Mouse (Mus musculus) midbrain, embryonic 16.5 days (tissue): ENCODE data around the gene Fbxw7. TPM values are rescaled to one million over a fixed set of nuclear protein-coding genes. Genes with fewer than 3 reads are reported as not detected.

ENCODE experiments used
- ATAC-seq: fragments of 200-750 bp; cut with Nextera tagmentation; 2 replicates; pipeline ENCODE4 v1.8.0; 2017; ENCODE audit warnings: moderate TSS enrichment
- H3K27ac ChIP-seq: fragments of 300-500 bp; sonication (generic); 2 replicates; pipeline ENCODE4 v1.5.1; 2014; ENCODE audit warnings: mild to moderate bottlenecking, low read length, mixed read lengths
- H3K27me3 ChIP-seq: fragments of 300-500 bp; sonication (generic); 2 replicates; pipeline ENCODE4 v1.6.1; 2014; ENCODE audit warnings: low read depth, low read length, mixed read lengths; ENCODE audit not compliant: control insufficient read depth, insufficient read depth
- H3K36me3 ChIP-seq: fragments of 300-500 bp; sonication (generic); 2 replicates; pipeline ENCODE4 v1.6.1; 2014; ENCODE audit warnings: mild to moderate bottlenecking, low read length, moderate library complexity, mixed read lengths; ENCODE audit not compliant: control insufficient read depth, insufficient read depth
- H3K4me1 ChIP-seq: fragments of 300-500 bp; sonication (generic); 2 replicates; pipeline ENCODE4 v1.6.1; 2014; ENCODE audit warnings: mild to moderate bottlenecking, low read length, mixed read lengths; ENCODE audit not compliant: control insufficient read depth, insufficient read depth
- H3K4me2 ChIP-seq: fragments of 300-500 bp; sonication (generic); 2 replicates; pipeline ENCODE4 v1.6.1; 2014; ENCODE audit warnings: mild to moderate bottlenecking, low read length, mixed read lengths
- H3K4me3 ChIP-seq: fragments of 300-500 bp; sonication (generic); 2 replicates; pipeline ENCODE4 v1.5.1; 2014; ENCODE audit warnings: low read depth, mild to moderate bottlenecking, low read length, moderate library complexity, mixed read lengths
- H3K9ac ChIP-seq: fragments of 300-500 bp; sonication (generic); 2 replicates; pipeline ENCODE4 v1.6.1; 2014; ENCODE audit warnings: low read depth, low read length, mixed read lengths
- H3K9me3 ChIP-seq: fragments of 300-500 bp; sonication (generic); replicated peaks from 2 replicates; pipeline ENCODE4 v1.6.1; 2014; ENCODE audit warnings: mild to moderate bottlenecking, low read length, mixed read lengths; ENCODE audit not compliant: control insufficient read depth, poor library complexity, severe bottlenecking
- WGBS: fragments of 180-500 bp; shearing (Covaris S2); extraction: QIAGEN DNeasy Blood & Tissue Kit; methylation state at CpG from one replicate; pipeline ENCODE4 v1.1.7; 2014; 5-methylcytosine and 5-hydroxymethylcytosine counted together
- polyA plus RNA-seq: library from polyadenylated mRNA; unstranded; fragments of >200 nt; fragmentation: Nextera tagmentation; extraction: Ambion mirVana; gene quantifications from 2 replicates; pipeline ENCODE4 v1.2.1, GENCODE M21; 2015

The Fbxw7 gene
- polyA plus RNA-seq, 1 experiment from 2014 or later, result 28.5 TPM

DNA sequence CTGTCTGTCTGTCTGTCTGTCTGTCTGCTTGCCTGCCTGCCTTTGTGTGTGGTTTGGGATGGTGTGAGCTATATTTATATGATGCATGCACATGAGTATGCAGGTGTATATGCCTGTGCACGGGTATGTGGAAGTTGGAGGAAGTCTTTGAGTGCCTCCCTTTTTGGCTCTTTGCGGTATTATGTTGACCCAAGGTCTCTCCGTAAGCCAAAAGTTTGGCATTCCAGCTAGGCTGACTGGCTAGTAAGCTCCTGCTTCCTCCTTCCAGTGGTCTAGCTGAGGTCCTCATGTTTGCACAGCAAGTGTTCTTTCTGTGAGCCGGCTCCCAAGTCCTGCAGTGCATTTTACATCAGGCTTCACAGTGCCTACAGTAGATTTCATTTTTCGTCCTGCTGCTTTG lies 24.4 kb downstream of the Fbxw7 start:
- Histone ChIP-seq H3K27me3 (no peaks in the 10 kb centered on the region), H3K4me2 (no peak overlapping the region), H3K4me1 (no peaks in the 10 kb centered on the region), H3K36me3 (no peaks in the 10 kb centered on the region), H3K4me3 (no peak overlapping the region), H3K9ac (no peak overlapping the region), H3K9me3 (no peaks in the 10 kb centered on the region), H3K27ac (no peak overlapping the region)
- WGBS, result 86% methylated on average over 5 of the region's 5 CpGs
- no peak for ATAC-seq

DNA sequence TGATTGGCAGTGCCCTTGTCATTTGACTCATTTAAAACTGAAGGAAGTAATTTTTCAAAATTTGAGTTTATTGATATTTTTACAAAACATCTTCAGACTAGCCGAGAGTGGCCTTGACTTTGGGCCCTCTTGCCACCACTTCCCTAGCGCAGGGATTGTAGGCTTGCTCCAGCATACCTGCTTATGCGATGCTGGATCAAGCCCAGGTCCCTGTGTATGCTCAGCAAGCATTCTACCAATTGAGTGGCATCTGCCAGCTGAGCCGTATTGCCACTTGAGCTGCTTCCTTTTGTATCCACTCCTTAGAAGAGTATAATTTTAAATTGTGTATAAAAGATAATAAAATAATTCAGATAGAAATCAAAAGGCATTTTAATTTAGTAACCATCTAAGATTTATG lies 26.2 kb downstream of the Fbxw7 start:
- Histone ChIP-seq H3K4me1 (no peaks in the 10 kb centered on the region), H3K4me2 (no peak overlapping the region), H3K9me3 (no peaks in the 10 kb centered on the region), H3K4me3 (no peak overlapping the region), H3K27me3 (no peaks in the 10 kb centered on the region), H3K36me3 (no peaks in the 10 kb centered on the region), H3K9ac (no peak overlapping the region), H3K27ac (no peak overlapping the region)
- ATAC-seq, result no peak
- WGBS, result 88% methylated on average over 4 of the region's 4 CpGs

DNA sequence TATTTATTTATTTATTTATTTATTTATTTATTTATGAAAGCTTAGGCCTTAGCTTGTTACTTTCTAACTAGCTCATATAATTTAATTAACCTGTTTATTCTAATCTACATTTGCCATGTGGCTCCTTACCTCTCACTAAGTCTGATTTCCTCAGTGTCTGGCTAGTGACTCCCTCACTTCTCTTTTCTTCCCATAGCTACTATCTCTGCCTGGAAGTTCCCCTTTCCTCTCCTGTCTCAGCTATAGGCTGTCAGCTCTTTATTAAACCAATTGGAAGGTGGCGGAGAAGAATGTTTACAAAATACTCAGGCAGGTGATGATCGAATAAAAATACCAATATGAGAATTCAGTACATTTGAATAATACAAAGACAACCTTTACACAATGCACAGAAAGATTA lies 27.7 kb downstream of the Fbxw7 start:
- Histone ChIP-seq H3K9ac (no peak overlapping the region), H3K4me1 (no peaks in the 10 kb centered on the region), H3K36me3 (no peaks in the 10 kb centered on the region), H3K27me3 (no peaks in the 10 kb centered on the region), H3K4me2 (no peak overlapping the region), H3K4me3 (no peak overlapping the region), H3K9me3 (no peaks in the 10 kb centered on the region), H3K27ac (no peak overlapping the region)
- WGBS, result 94% methylated on average over 2 of the region's 2 CpGs
- ATAC-seq, result no peak

DNA sequence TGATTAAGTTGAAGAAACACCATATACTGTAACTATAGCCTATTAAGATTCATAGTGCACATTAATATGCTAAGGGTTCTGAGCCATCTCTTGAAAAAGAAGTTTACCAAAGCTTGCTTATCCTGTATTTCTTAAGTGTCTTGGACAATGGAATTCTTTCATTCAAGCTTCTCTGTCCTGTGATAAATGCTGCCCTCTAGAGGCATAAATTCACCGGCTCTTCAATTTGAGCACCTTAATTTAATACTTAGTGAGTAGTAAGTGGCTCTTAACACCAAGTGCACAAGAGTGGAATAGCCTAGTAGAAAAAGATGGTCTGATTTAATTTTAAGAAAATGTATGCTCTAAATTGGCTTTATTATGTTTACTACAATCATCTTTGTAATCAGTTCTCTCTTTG lies 28.5 kb downstream of the Fbxw7 start:
- no peaks in the 10 kb centered on the region for H3K4me1 ChIP-seq
- H3K36me3 ChIP-seq, result no peaks in the 10 kb centered on the region
- no peak overlapping the region for H3K4me2 ChIP-seq
- no peak for ATAC-seq
- H3K27ac ChIP-seq, result no peak overlapping the region
- no peaks in the 10 kb centered on the region for H3K27me3 ChIP-seq
- no peak overlapping the region for H3K9ac ChIP-seq
- 32% methylated on average over 1 of the region's 1 CpGs for WGBS
- no peak overlapping the region for H3K4me3 ChIP-seq
- H3K9me3 ChIP-seq, result no peaks in the 10 kb centered on the region

DNA sequence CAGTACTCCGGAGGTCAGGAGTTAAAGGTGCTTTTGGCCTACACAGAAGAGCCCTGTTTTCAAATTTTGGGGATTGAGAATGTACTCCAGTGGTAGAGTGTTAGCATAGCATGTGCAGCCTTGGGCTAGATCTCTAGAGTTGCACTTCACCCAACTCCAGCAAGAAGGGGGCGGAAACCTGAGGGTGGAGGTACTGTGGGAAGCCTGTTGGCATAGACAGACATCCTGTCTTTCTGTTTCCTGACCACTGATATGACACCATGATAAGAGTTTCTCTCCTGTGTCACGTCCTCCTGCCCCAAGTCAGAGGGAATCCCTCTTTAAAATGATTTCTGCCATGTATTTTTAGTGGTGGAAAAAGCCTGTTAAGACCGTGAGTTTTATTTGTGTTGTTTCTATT lies 33.7 kb downstream of the Fbxw7 start:
- Histone ChIP-seq H3K27ac (no peak overlapping the region), H3K27me3 (no peaks in the 10 kb centered on the region), H3K4me3 (no peak overlapping the region), H3K4me1 (no peaks in the 10 kb centered on the region), H3K4me2 (no peak overlapping the region), H3K9ac (no peak overlapping the region), H3K9me3 (no peaks in the 10 kb centered on the region), H3K36me3 (no peaks in the 10 kb centered on the region)
- no peak for ATAC-seq
- WGBS, result 88% methylated on average over 4 of the region's 4 CpGs

DNA sequence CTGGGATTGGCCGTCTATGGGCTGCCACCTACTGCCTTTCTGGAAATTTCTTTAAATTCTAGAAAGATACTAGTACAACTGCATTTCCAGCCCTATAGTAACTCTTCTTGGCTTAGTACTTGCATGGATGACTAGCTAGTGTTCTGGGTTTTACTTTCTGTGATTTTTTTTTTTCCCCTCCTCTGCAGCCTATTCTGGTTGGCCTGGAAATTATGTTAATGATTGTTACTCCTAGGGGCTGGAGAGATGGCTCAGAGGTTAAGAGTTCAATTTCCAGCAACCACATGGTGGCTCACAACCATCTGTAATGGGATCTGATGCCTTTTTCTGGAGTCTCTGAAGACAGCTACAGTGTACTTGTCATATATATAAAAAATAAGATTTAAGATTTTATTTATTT lies 35.4 kb downstream of the Fbxw7 start:
- H3K9ac ChIP-seq, result no peak overlapping the region
- 92% methylated on average over 1 of the region's 1 CpGs for WGBS
- no peaks in the 10 kb centered on the region for H3K36me3 ChIP-seq
- no peaks in the 10 kb centered on the region for H3K4me1 ChIP-seq
- H3K9me3 ChIP-seq, result no peaks in the 10 kb centered on the region
- no peak for ATAC-seq
- no peak overlapping the region for H3K4me2 ChIP-seq
- no peak overlapping the region for H3K4me3 ChIP-seq
- no peak overlapping the region for H3K27ac ChIP-seq
- H3K27me3 ChIP-seq, result no peaks in the 10 kb centered on the region

DNA sequence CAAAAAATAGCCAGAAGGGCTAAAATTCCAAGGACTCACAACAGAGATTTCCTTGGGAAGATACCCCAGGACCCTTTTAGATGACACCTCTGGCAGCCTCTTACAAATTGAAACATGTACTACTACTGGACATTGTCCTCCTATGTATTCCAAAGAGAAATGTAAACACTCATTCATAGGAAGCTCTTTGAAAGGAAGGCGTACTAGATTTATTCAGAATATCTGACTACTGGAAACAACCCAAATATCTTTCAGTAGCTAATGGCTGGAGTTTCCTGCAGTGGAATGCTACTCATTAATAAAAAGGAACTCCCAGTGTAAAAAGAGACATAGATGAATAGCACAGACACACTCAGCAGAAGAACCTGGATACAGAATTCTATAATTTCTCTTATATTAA lies 36.7 kb downstream of the Fbxw7 start:
- H3K9ac ChIP-seq, result no peak overlapping the region
- H3K4me1 ChIP-seq, result no peaks in the 10 kb centered on the region
- ATAC-seq, result no peak
- 85% methylated on average over 1 of the region's 1 CpGs for WGBS
- H3K4me2 ChIP-seq, result no peak overlapping the region
- H3K4me3 ChIP-seq, result no peak overlapping the region
- no peak overlapping the region for H3K27ac ChIP-seq
- no peaks in the 10 kb centered on the region for H3K36me3 ChIP-seq
- H3K27me3 ChIP-seq, result no peaks in the 10 kb centered on the region
- H3K9me3 ChIP-seq, result no peaks in the 10 kb centered on the region

DNA sequence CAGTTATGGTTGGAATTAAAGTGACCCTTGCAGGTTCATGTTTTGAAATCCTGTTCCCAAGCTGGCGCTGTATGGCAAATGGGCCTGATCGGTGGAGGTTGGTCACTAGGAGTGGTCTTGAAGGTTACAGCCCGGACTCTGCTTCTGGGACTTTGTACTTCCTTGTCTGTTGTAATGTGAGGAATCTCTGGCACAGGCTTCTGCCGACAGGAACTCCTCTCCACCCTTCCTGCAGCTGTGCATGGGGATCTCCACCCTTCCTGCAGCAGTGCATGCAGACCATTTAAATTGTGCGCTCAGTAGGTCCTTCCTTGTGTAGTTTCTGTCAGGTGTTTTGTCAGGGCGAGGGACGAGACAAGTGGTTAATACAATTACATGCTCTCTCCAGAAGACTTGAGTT lies 37.8 kb downstream of the Fbxw7 start:
- Histone ChIP-seq H3K4me3 (no peak overlapping the region), H3K27me3 (no peaks in the 10 kb centered on the region), H3K4me1 (no peaks in the 10 kb centered on the region), H3K9me3 (no peaks in the 10 kb centered on the region), H3K9ac (no peak overlapping the region), H3K27ac (no peak overlapping the region), H3K36me3 (no peaks in the 10 kb centered on the region), H3K4me2 (no peak overlapping the region)
- WGBS, result 90% methylated on average over 7 of the region's 7 CpGs
- no peak for ATAC-seq

DNA sequence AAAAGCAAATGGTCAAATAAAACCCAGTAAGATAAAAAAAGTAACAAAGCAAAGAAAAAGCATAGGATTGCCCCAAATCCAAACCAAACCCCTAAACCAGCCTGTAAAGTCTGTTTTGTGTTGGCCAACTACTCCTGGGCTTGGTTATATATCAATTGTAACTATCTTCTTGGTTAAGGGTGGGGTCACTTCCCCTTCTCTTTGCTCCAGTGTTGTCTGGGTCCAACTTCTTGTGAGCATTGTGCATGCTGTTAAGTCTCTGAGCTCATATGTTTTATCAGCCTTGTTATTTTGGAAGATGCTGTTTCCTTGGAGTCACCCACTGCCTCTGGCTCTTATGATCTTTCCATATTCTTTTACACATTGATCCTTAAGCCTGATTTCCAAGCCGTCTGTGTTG lies 39.4 kb downstream of the Fbxw7 start:
- H3K36me3 ChIP-seq, result no peaks in the 10 kb centered on the region
- no peak overlapping the region for H3K4me3 ChIP-seq
- ATAC-seq, result no peak
- 76% methylated on average over 1 of the region's 1 CpGs for WGBS
- no peak overlapping the region for H3K27ac ChIP-seq
- H3K4me1 ChIP-seq, result no peaks in the 10 kb centered on the region
- H3K4me2 ChIP-seq, result no peak overlapping the region
- H3K9me3 ChIP-seq, result no peaks in the 10 kb centered on the region
- no peak overlapping the region for H3K9ac ChIP-seq
- no peaks in the 10 kb centered on the region for H3K27me3 ChIP-seq

DNA sequence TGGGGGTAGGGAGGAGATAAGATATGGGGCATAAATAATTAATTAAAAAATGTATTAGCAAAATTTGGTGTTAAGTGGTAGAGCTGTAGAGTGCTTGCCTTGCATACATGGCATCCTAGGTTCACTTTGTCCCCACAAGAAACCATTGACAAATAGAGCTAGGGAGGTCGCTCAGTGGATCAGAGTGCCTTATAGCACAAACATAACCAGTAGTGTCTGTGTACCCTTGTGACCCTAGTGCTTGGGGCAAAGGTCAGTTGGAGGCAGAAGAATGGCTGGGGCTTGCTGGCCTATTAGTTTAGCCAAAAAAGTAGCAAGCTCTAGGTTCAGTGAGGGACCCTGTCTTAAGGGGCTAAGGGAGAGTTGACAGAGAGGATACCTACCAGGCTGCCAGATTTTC lies 45.6 kb downstream of the Fbxw7 start:
- H3K4me3 ChIP-seq, result no peak overlapping the region
- no peak overlapping the region for H3K27ac ChIP-seq
- 96% methylated on average over 1 of the region's 1 CpGs for WGBS
- H3K36me3 ChIP-seq, result no peaks in the 10 kb centered on the region
- H3K9me3 ChIP-seq, result no peaks in the 10 kb centered on the region
- no peak overlapping the region for H3K4me2 ChIP-seq
- ATAC-seq, result no peak
- no peaks in the 10 kb centered on the region for H3K27me3 ChIP-seq
- no peaks in the 10 kb centered on the region for H3K4me1 ChIP-seq
- H3K9ac ChIP-seq, result no peak overlapping the region
